Mouse (Mus musculus) gastrocnemius, postnatal 25 days (tissue): ENCODE data around the gene 1700012B07Rik. TPM values are rescaled to one million over a fixed set of nuclear protein-coding genes. Genes with fewer than 3 reads are reported as not detected.

Source experiments
- DNase-seq: peaks from one replicate; pipeline ENCODE4 v3.0.0; 2022
- total RNA-seq, 2 experiments: library from RNA; stranded (reverse); gene quantifications; 1 replicate in 1 of 2; 2 replicates in 1 of 2; pipeline ENCODE4 v1.2.3; 2021

Gene 1700012B07Rik
- total RNA-seq, 2 experiments from 2014 or later: not detected

GRCm38 (mm10) chr11:109846343-109846742, 18.5 kb upstream of the 1700012B07Rik start:
- no peak for DNase-seq

- DNase-seq: no peak
Measured at GRCm38 (mm10) chr11:109845601-109846000, 17.8 kb upstream of the 1700012B07Rik start.

GRCm38 (mm10) chr11:109844466-109844865, 16.6 kb upstream of the 1700012B07Rik start:
- DNase-seq: no peak

- no peak for DNase-seq
Measured at GRCm38 (mm10) chr11:109830368-109830767, 2.5 kb upstream of the 1700012B07Rik start.

- DNase-seq: no peak
Measured at GRCm38 (mm10) chr11:109822280-109822679, 5.6 kb downstream of the 1700012B07Rik start.

GRCm38 (mm10) chr11:109817405-109817804, 10.4 kb downstream of the 1700012B07Rik start:
- DNase-seq: no peak

GRCm38 (mm10) chr11:109816911-109817310, 10.9 kb downstream of the 1700012B07Rik start:
- no peak for DNase-seq

- DNase-seq: no peak
Measured at GRCm38 (mm10) chr11:109811721-109812120, 16.1 kb downstream of the 1700012B07Rik start.

GRCm38 (mm10) chr11:109809175-109809855, 18.5 kb downstream of the 1700012B07Rik start:
- DNase-seq: no peak

- no peak for DNase-seq
Measured at GRCm38 (mm10) chr11:109801515-109801914, 26.3 kb downstream of the 1700012B07Rik start.

GRCm38 (mm10) chr11:109797531-109797930, 30.3 kb downstream of the 1700012B07Rik start:
- DNase-seq: no peak

- DNase-seq: no peak
Measured at GRCm38 (mm10) chr11:109795536-109795935, 32.3 kb downstream of the 1700012B07Rik start.

GRCm38 (mm10) chr11:109793578-109793977, 34.3 kb downstream of the 1700012B07Rik start:
- no peak for DNase-seq

- DNase-seq: no peak
Measured at GRCm38 (mm10) chr11:109792401-109792997, 35.3 kb downstream of the 1700012B07Rik start.

- no peak for DNase-seq
Measured at GRCm38 (mm10) chr11:109791965-109792364, 35.9 kb downstream of the 1700012B07Rik start.

GRCm38 (mm10) chr11:109790221-109790620, 37.6 kb downstream of the 1700012B07Rik start:
- DNase-seq: no peak

GRCm38 (mm10) chr11:109785392-109785791, 42.5 kb downstream of the 1700012B07Rik start:
- DNase-seq: no peak

- DNase-seq: no peak
Measured at GRCm38 (mm10) chr11:109771381-109771780, 56.5 kb downstream of the 1700012B07Rik start.

- no peak for DNase-seq
Measured at GRCm38 (mm10) chr11:109770185-109770584, 57.7 kb downstream of the 1700012B07Rik start.

- no peak for DNase-seq
Measured at GRCm38 (mm10) chr11:109769091-109769490, 58.8 kb downstream of the 1700012B07Rik start.

- no peak for DNase-seq
Measured at GRCm38 (mm10) chr11:109760063-109760462, 67.8 kb downstream of the 1700012B07Rik start.

GRCm38 (mm10) chr11:109758616-109759215, 69.1 kb downstream of the 1700012B07Rik start:
- DNase-seq: no peak

GRCm38 (mm10) chr11:109754105-109754602, 73.7 kb downstream of the 1700012B07Rik start:
- no peak for DNase-seq
